Mouse (Mus musculus): ENCODE results near the gene Zfp574. TPM values are rescaled to one million over a fixed set of nuclear protein-coding genes. Genes with fewer than 3 reads are reported as not detected.
A peak's percentile ranks its signal among the peaks of the same experiment; 100 is the strongest.

Zfp574 gene
- polyA plus RNA-seq, 1 experiment from 2014 or later, result 15.4 TPM

DNA sequence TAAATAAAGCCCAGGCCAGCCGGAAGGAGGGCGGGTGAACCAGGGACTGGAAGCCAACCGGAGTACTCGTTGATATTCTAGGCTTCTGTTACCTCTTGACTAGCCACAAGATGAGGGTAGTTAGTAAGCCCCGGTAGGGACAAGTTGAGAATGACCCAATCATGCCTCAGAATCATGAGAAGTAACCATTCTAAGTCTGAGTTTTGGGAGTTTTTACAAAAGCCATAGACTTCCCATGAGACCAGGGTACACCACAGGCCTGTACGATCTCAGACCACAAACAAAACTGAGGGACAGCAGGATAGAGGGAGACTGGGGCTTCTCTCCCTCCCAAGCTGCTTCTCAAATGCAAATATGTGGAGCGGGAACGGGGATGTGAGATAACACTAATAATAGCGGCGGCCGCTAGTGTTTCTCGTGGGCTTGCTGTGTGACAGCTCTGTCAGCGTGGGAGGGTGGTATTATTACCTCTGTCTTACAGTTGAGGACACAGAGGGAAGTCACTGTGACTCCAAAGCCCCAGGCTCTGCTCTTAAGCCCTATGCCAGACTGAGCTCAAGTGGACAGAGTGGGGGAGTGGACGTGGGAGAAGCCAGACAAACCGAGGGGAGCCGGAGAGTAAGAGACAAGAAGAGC, 23.0 kb upstream of the Zfp574 start:
- H3K27ac ChIP-seq, result no peak overlapping the region
- H3K4me2 ChIP-seq, result no peak overlapping the region
- no peaks in the 10 kb centered on the region for H3K27me3 ChIP-seq
- no peak for ATAC-seq (replicated peaks; ENCODE audit: insufficient number of reproducible peaks, insufficient read depth, low FRiP score, low read depth)
- WGBS, result 63% methylated on average over 16 of the region's 16 CpGs
- H3K9me3 ChIP-seq (replicated peaks), result no peaks in the 10 kb centered on the region
- H3K4me1 ChIP-seq (replicated peaks), result peaks cover 8% of the 10 kb centered on the region; the same call in 1 of the 2 replicates
- H3K36me3 ChIP-seq, result peaks cover 12% of the 10 kb centered on the region; the same call in 1 of the 2 replicates
- no peak overlapping the region for H3K9ac ChIP-seq
- no peak overlapping the region for H3K4me3 ChIP-seq

DNA sequence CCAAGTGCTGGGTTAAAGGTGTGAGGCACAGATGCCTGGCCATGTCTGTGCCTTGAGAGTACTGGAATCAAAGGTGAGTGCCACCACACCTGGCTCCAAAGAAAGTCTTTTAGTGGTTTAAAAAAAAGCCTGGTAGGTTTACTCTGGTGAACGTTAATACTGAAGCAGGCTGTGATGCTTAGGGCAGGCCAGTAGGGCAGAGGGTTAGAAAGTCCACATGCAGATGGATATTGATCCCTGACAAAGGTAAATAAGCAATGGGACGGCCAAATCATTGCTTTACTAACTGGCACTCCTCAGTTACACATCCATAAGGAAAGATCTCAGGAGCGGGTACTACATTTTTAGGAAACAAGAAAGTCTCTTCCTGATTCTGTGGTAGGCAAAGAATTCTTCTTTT, 19.8 kb upstream of the Zfp574 start:
- H3K4me1 ChIP-seq (replicated peaks), result peaks cover 21% of the 10 kb centered on the region
- H3K4me2 ChIP-seq, result no peak overlapping the region
- H3K4me3 ChIP-seq, result no peak overlapping the region
- no peaks in the 10 kb centered on the region for H3K9me3 ChIP-seq (replicated peaks)
- no peak overlapping the region for H3K9ac ChIP-seq
- ATAC-seq (replicated peaks; ENCODE audit: insufficient number of reproducible peaks, insufficient read depth, low FRiP score, low read depth), result no peak
- no peak overlapping the region for H3K27ac ChIP-seq
- H3K27me3 ChIP-seq, result no peaks in the 10 kb centered on the region
- WGBS, result 90% methylated on average over 3 of the region's 3 CpGs
- peaks cover 25% of the 10 kb centered on the region for H3K36me3 ChIP-seq

GRCm38 (mm10) chr7:25056951-25057350, 15.4 kb upstream of the Zfp574 start:
- Histone ChIP-seq H3K27me3 (no peaks in the 10 kb centered on the region), H3K4me3 (no peak overlapping the region), H3K9me3 (replicated peaks) (no peaks in the 10 kb centered on the region), H3K4me2 (no peak overlapping the region), H3K27ac (peak overlapping the region; percentile 59), H3K36me3 (peaks cover 53% of the 10 kb centered on the region), H3K4me1 (replicated peaks) (peaks cover 18% of the 10 kb centered on the region), H3K9ac (no peak overlapping the region)
- 35% methylated on average over 4 of the region's 4 CpGs for WGBS
- ATAC-seq (replicated peaks; ENCODE audit: insufficient number of reproducible peaks, insufficient read depth, low FRiP score, low read depth), result peak; percentile 44; the same call in 1 of the 2 replicates

DNA sequence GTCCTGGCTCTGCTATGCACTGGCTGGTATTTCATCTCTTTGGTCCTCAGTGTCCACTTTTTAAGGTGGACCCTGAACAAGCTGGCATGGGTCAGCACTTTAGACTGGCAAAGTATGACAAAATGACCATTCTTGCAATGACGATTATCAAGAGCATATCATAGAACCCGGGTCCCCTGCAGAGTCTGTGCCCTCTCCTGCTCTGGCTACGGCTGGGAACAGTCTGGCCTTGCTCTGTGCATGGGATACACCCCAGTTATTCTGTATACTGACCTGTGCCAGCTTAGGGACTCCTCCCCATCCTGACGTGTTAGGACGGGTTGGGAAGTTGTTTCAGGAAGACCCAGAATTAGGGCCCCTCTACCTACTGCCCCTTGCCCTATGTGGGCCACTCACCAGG, 14.5 kb upstream of the Zfp574 start:
- Histone ChIP-seq H3K27ac (no peak overlapping the region), H3K27me3 (no peaks in the 10 kb centered on the region), H3K36me3 (peaks cover 61% of the 10 kb centered on the region), H3K9me3 (replicated peaks) (no peaks in the 10 kb centered on the region), H3K4me1 (replicated peaks) (peaks cover 18% of the 10 kb centered on the region), H3K9ac (no peak overlapping the region), H3K4me3 (no peak overlapping the region), H3K4me2 (no peak overlapping the region)
- no peak for ATAC-seq (replicated peaks; ENCODE audit: insufficient number of reproducible peaks, insufficient read depth, low FRiP score, low read depth)
- 90% methylated on average over 5 of the region's 5 CpGs for WGBS

DNA sequence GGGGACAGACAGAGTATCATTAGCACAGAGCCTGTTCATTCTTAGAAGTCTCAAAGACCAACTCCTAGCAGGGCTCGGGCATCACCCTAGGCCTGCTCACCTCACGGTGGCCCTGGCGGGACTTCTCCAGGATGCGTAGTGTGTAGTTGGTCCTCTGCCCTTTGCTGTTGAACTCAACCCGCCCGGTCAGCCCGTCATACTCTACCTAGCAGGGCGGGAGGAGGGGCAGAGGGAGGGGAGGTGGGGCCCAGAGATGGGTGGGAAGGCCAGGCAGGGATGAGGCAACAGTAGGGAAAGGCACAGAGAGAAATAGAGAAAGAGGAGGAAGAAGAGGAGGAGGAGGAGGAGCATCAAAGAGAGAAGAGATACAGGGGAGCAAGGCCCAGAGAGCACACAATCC, 14.0 kb upstream of the Zfp574 start:
- 81% methylated on average over 8 of the region's 8 CpGs for WGBS
- no peaks in the 10 kb centered on the region for H3K9me3 ChIP-seq (replicated peaks)
- no peaks in the 10 kb centered on the region for H3K27me3 ChIP-seq
- no peak overlapping the region for H3K27ac ChIP-seq
- H3K9ac ChIP-seq, result no peak overlapping the region
- no peak overlapping the region for H3K4me2 ChIP-seq
- peaks cover 18% of the 10 kb centered on the region for H3K4me1 ChIP-seq (replicated peaks)
- no peak for ATAC-seq (replicated peaks; ENCODE audit: insufficient number of reproducible peaks, insufficient read depth, low FRiP score, low read depth)
- no peak overlapping the region for H3K4me3 ChIP-seq
- peaks cover 66% of the 10 kb centered on the region for H3K36me3 ChIP-seq

GRCm38 (mm10) chr7:25058836-25059235, 13.5 kb upstream of the Zfp574 start:
- no peak overlapping the region for H3K4me3 ChIP-seq

GRCm38 (mm10) chr7:25063346-25063745, 9.0 kb upstream of the Zfp574 start:
- 86% methylated on average over 6 of the region's 6 CpGs for WGBS
- H3K4me1 ChIP-seq (replicated peaks), result no peaks in the 10 kb centered on the region
- H3K9me3 ChIP-seq (replicated peaks), result no peaks in the 10 kb centered on the region
- H3K9ac ChIP-seq, result no peak overlapping the region
- H3K27me3 ChIP-seq, result no peaks in the 10 kb centered on the region
- no peak for ATAC-seq (replicated peaks; ENCODE audit: insufficient number of reproducible peaks, insufficient read depth, low FRiP score, low read depth)
- no peak overlapping the region for H3K27ac ChIP-seq
- no peak overlapping the region for H3K4me2 ChIP-seq
- no peak overlapping the region for H3K4me3 ChIP-seq
- peaks cover 50% of the 10 kb centered on the region for H3K36me3 ChIP-seq

More at GRCm38 (mm10) chr7:25058836-25059235, 13.5 kb upstream of the Zfp574 start:
- H3K4me1 ChIP-seq (replicated peaks), result peaks cover 18% of the 10 kb centered on the region
- H3K9me3 ChIP-seq (replicated peaks), result no peaks in the 10 kb centered on the region
- peaks cover 66% of the 10 kb centered on the region for H3K36me3 ChIP-seq
- WGBS, result 73% methylated on average over 14 of the region's 14 CpGs
- no peaks in the 10 kb centered on the region for H3K27me3 ChIP-seq
- ATAC-seq (replicated peaks; ENCODE audit: insufficient number of reproducible peaks, insufficient read depth, low FRiP score, low read depth), result no peak
- no peak overlapping the region for H3K9ac ChIP-seq
- H3K4me2 ChIP-seq, result no peak overlapping the region
- no peak overlapping the region for H3K27ac ChIP-seq

DNA sequence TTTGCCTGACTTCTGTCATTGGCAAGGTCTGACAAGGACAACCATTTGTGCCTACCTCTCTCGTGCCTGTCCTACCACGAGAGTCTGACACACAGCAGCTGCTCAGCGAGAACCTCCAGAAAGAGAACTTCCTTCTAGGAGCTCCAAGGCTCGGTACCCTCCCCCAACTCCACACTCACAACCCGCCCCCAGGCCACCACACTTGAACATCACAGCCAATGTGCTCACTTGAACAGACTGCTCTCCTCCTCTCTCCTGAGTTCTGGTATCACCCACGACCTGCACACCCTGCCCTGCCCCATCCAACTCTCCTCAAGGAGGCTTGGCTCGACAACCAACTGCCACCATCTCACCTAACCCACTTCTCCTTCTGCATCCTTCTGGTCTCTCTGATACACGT, 8.5 kb upstream of the Zfp574 start:
- 78% methylated on average over 8 of the region's 8 CpGs for WGBS
- Histone ChIP-seq H3K4me3 (no peak overlapping the region), H3K9me3 (replicated peaks) (no peaks in the 10 kb centered on the region), H3K27me3 (no peaks in the 10 kb centered on the region), H3K4me1 (replicated peaks) (no peaks in the 10 kb centered on the region), H3K9ac (no peak overlapping the region), H3K4me2 (no peak overlapping the region), H3K27ac (no peak overlapping the region), H3K36me3 (peaks cover 47% of the 10 kb centered on the region)
- no peak for ATAC-seq (replicated peaks; ENCODE audit: insufficient number of reproducible peaks, insufficient read depth, low FRiP score, low read depth)

DNA sequence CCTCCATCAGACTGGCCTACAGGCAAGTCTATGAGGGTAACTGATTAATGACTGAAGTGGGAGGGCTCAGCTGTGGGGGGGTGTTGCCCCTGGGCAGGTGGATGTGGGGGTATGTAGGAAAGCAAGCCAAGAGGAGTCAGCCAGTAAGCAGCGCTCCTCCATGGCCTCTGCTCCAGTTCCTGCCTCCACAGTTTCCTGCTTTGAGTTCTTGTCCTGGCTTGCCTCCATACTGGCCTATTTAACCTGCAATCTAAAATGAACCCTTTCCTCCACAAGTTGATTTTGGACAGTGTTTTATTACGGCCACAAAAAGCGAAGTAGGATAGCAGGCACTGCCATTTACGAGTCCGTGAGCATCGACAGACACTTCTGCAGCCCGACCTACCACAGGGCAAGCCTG, 5.0 kb upstream of the Zfp574 start:
- 89% methylated on average over 7 of the region's 7 CpGs for WGBS
- Histone ChIP-seq H3K27ac (no peak overlapping the region), H3K36me3 (peaks cover 22% of the 10 kb centered on the region), H3K9ac (no peak overlapping the region), H3K4me2 (no peak overlapping the region), H3K4me3 (no peak overlapping the region), H3K27me3 (no peaks in the 10 kb centered on the region), H3K4me1 (replicated peaks) (peaks cover 23% of the 10 kb centered on the region), H3K9me3 (replicated peaks) (no peaks in the 10 kb centered on the region)
- ATAC-seq (replicated peaks; ENCODE audit: insufficient number of reproducible peaks, insufficient read depth, low FRiP score, low read depth), result no peak

DNA sequence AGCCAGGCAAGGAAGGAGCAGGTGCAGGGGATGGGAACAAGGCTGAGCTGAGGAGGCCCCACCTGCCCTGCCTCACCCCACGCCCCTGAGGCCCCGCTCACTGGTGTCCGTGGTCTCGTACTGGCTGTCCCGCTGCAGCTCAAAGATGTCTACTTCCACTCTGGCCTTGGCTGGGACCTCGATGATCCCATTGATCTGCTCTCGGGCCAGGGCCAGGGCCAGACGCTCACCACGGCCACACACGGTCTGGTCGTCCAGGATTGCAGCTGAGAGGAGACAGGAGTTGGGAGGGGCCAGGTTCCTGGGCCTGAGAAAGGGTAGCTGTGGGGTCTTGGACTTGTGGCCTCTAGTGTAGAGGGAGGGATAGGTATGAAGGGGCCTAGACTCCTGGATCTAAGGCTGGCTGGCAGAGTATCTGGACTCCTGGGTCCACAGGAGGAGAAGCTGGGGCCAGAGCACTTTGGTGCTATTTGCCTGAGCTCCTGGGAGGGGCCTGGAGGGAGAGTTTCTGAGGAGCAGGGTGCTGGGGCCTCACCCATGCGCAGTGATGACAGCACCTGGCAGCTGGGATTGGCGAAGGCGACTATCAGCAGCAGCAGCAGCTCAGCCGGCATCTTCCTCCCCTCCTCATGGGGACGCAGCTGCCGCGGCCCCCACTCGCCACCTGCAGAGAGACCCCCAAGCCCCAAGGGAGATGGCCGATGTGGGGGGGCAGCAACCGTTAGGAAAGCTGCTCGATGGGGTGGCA, 4.3 kb upstream of the Zfp574 start:
- no peak for ATAC-seq (replicated peaks; ENCODE audit: insufficient number of reproducible peaks, insufficient read depth, low FRiP score, low read depth)
- 87% methylated on average over 22 of the region's 22 CpGs for WGBS
- no peak overlapping the region for H3K9ac ChIP-seq
- H3K27ac ChIP-seq, result no peak overlapping the region
- H3K9me3 ChIP-seq (replicated peaks), result no peaks in the 10 kb centered on the region
- no peaks in the 10 kb centered on the region for H3K27me3 ChIP-seq
- peaks cover 24% of the 10 kb centered on the region for H3K4me1 ChIP-seq (replicated peaks)
- no peak overlapping the region for H3K4me2 ChIP-seq
- H3K4me3 ChIP-seq, result no peak overlapping the region
- H3K36me3 ChIP-seq, result peaks cover 14% of the 10 kb centered on the region

DNA sequence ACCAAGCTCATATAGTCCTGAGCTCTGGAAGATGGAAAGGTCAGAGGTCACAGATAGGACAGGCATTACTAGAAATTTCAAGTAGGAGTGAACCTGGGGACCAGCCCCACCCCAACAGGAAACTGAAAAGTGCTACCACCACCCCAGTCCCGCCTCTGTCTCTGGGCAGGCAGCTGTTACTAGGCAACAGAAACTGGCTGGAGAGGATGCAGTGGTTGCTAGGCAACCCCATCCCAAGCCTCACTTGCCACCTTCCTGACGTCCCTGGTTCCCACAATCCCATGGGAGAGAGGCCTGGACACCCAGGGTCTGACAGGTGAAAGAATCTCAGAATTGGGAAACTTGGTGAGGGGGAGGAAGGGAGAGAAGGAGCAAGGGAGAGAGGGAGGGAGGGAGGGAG, 3.6 kb upstream of the Zfp574 start:
- H3K27ac ChIP-seq, result no peak overlapping the region
- H3K4me1 ChIP-seq (replicated peaks), result peaks cover 30% of the 10 kb centered on the region
- H3K9ac ChIP-seq, result no peak overlapping the region
- no peak overlapping the region for H3K4me3 ChIP-seq
- no peaks in the 10 kb centered on the region for H3K9me3 ChIP-seq (replicated peaks)
- H3K4me2 ChIP-seq, result no peak overlapping the region
- 56% methylated on average over 2 of the region's 2 CpGs for WGBS
- ATAC-seq (replicated peaks; ENCODE audit: insufficient number of reproducible peaks, insufficient read depth, low FRiP score, low read depth), result no peak
- no peaks in the 10 kb centered on the region for H3K27me3 ChIP-seq
- peaks cover 11% of the 10 kb centered on the region for H3K36me3 ChIP-seq

Data from heart, embryonic 15.5 days (tissue).